ENCODE assay signal across 19 mouse cellular contexts in the genomic region with DNA sequence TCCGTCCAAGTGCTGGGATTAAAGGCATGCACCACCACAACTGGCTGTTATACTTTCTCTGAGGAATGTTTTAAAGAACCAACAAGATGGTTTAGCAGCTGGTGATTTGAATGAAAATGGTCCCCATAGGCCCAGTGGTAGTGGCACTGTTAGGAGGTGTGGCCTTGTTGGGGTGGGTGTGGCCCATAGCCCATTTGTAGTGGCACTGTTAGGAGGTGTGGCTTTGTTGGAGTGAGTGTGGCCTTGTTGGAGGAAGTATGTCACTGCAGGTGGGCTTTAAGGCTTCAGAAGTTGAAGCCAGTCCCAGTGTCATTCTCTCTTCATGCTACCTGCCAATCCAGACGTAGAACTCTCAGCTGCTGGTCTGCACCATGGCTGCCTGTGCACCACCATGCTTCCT.
"Had no signal": no experiment of that assay in that cellular context is flagged by ENCODE, and none has a peak within 500 bp of the region (broad histone marks: within the 10 kb centered on the region; RNA-seq: fewer than 3 reads in every experiment).

No protein-coding gene starts in this region.

- H3K4me3 ChIP-seq: kidney, embryonic 15.5 days; left cerebral cortex, adult 2 months; liver, embryonic 13.5 days; lung, embryonic 15.5 days; stomach, embryonic 15.5 days had no signal

- H3K27me3 ChIP-seq: kidney, embryonic 15.5 days; liver, embryonic 13.5 days; lung, embryonic 15.5 days; stomach, embryonic 15.5 days had no signal

- H3K4me2 ChIP-seq: kidney, embryonic 15.5 days; liver, embryonic 13.5 days; lung, embryonic 15.5 days; midbrain, embryonic 11.5 days; stomach, embryonic 15.5 days had no signal

- H3K4me1 ChIP-seq: stomach, embryonic 15.5 days had no signal

- DNase-seq: kidney, adult 11 months; kidney, adult 8-10 months; kidney, postnatal 10 days; kidney, postnatal 36 days; layer of hippocampus, postnatal 36 days; liver, embryonic 13.5 days; lung, adult 18-20 months; lung, postnatal 10 days; lung, postnatal 36 days; midbrain, embryonic 14.5 days; right cerebral cortex, adult 18-20 months; right cerebral cortex, postnatal 25 days; spleen, adult 18-20 months; thymus, postnatal 25 days had no signal

- H3K36me3 ChIP-seq: liver, embryonic 13.5 days; stomach, embryonic 15.5 days had no signal

- H3K27ac ChIP-seq: kidney, embryonic 15.5 days; left cerebral cortex, adult 2 months; liver, embryonic 13.5 days had no signal

- H3K9me3 ChIP-seq: kidney, embryonic 15.5 days; liver, embryonic 13.5 days; lung, embryonic 15.5 days; stomach, embryonic 15.5 days had no signal

- H3K9ac ChIP-seq: kidney, embryonic 15.5 days; liver, embryonic 13.5 days; lung, embryonic 15.5 days; stomach, embryonic 15.5 days had no signal
